In genomic region chr14:21344896-21345295, GRCm38 (mm10) we compare ENCODE assay signal across 22 mouse cellular contexts.
"Had no signal": no experiment of that assay in that cellular context is flagged by ENCODE, and none has a peak within 500 bp of the region (broad histone marks: within the 10 kb centered on the region; RNA-seq: fewer than 3 reads in every experiment).

No protein-coding gene starts in this region.

- ATAC-seq: hindbrain, embryonic 16.5 days; hindbrain, postnatal 0 days; inflammation-experienced regulatory T-cells, adult 6 months; intestine, embryonic 15.5 days; intestine, embryonic 16.5 days; intestine, postnatal 0 days had no signal

- DNase-seq: heart, postnatal 10 days; heart, postnatal 14 days; heart, postnatal 36 days; heart, postnatal 4 days; kidney, adult 11 months; kidney, adult 18-20 months; kidney, adult 2 months; kidney, adult 8-10 months; kidney, adult 9 months; kidney, postnatal 10 days; kidney, postnatal 14 days; kidney, postnatal 25 days; kidney, postnatal 36 days; kidney, postnatal 4 days; layer of hippocampus, adult 9-11 months; layer of hippocampus, postnatal 36 days had no signal
